Mouse (Mus musculus): ENCODE data around the gene Efcab10. TPM values are rescaled to one million over a fixed set of nuclear protein-coding genes. Genes with fewer than 3 reads are reported as not detected.

Gene Efcab10
- 0.48 and 1.0 TPM in 2 replicates for polyA plus RNA-seq (2016; fragmentation: Nextera tagmentation; extraction: Ambion mirVana)

DNA sequence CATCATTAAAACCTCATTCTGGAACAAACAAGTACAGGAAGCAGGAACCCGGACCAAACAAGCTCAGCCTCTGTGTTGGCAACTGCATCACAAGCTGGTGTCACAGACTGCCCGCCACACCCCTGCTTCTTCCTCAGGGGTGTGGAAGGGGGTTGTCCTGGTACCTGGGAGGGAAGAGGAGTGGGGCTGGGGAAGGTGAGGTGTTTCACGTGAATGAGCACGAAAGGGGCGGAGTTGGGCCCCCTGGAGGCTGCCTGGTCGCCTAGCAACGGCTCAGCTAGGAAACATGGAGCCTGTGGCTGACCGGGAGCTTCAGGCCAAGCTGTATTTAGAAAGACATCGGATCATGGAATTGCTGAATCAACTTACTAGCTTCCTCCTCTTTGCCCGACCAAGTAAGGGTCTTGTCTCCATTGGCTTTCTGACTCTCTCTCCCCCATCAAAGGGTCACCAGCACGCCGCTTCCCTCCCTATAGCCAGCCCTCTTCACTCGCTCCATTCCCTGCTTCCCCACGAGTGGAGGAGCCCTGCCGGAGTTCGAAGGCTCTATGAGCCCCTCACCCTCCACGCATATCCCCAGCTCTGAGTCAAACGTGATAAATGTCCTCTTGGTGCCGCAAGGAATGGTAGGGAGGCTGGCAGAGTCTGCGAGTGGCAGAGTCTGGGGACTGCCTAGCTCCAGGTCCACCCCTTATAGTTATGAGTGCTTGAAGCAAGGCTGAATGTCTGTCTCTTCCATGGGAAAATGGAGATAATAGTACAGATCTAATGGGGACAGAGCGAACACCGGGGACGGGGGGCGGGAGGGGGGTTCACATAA, at the start of gene Efcab10:
Gene Efcab10, plus strand, starts transcription at position 51 of the 820 bp plus-strand sequence.
- peak within 1 kb of the TSS; percentile 67 for H3K27ac ChIP-seq (replicated peaks)
- H3K4me1 ChIP-seq: peaks cover 10% of the 10 kb centered on the region
- no peaks in the 10 kb centered on the region for H3K27me3 ChIP-seq (replicated peaks; ENCODE audit: low read depth, poor library complexity, severe bottlenecking)
- no peaks in the 10 kb centered on the region for H3K36me3 ChIP-seq (replicated peaks)
- H3K9me3 ChIP-seq: no peaks in the 10 kb centered on the region
- H3K4me3 ChIP-seq: peak within 1 kb of the TSS; percentile 57
- peak; percentile 73 for DNase-seq (ENCODE audit: low spot score)
- 12% methylated on average over 24 of the region's 24 CpGs for WGBS

DNA sequence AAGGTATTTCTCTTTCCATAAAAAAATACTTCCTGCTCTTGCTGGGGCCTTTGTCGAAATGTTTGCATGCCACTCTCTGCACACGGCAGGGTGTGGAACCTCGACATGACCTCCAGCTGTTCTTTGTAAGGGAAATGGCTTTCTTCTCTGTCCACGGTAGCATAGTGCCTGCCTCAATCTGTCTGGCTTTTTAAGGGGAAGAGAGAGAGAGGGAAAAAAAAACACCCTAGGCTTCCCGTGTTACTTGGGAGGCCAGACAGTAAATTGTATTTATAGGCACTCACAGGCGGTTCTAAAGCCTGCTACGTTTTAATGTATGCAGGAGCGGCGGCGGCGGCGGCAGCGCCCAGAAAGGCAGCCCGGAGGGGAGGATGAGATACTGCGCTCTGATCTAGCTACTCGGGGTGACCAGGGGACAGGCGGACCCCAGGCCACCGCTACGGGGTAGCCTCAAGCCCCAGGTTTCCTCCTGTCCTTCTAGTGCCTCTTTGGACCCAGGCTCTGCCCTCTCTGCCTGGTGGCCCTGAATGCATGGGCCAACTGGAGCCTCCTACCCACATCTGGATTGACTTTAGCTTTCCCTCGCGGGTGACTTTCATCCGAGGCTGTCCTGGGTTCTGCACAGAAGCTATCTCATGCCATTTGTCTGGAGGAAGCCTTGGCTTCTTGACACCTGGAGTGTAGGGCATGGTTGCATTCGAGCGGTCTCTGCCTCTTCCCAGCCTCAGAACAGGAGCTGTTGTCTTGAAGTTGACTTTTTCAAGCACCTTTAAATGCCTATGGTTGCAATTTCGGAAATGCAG, 49.5 kb upstream of the Efcab10 start:
- Histone ChIP-seq H3K27me3 (replicated peaks; ENCODE audit: low read depth, poor library complexity, severe bottlenecking) (peaks cover 25% of the 10 kb centered on the region), H3K36me3 (replicated peaks) (peaks cover 8% of the 10 kb centered on the region; the same call in 1 of the 2 replicates), H3K4me1 (peaks cover 32% of the 10 kb centered on the region), H3K4me3 (peak overlapping the region; percentile 48), H3K27ac (replicated peaks) (peak overlapping the region; percentile 20; the same call in 1 of the 2 replicates), H3K9me3 (no peaks in the 10 kb centered on the region)
- WGBS: 6% methylated on average over 25 of the region's 25 CpGs
- peak; percentile 51 for DNase-seq (ENCODE audit: low spot score)

DNA sequence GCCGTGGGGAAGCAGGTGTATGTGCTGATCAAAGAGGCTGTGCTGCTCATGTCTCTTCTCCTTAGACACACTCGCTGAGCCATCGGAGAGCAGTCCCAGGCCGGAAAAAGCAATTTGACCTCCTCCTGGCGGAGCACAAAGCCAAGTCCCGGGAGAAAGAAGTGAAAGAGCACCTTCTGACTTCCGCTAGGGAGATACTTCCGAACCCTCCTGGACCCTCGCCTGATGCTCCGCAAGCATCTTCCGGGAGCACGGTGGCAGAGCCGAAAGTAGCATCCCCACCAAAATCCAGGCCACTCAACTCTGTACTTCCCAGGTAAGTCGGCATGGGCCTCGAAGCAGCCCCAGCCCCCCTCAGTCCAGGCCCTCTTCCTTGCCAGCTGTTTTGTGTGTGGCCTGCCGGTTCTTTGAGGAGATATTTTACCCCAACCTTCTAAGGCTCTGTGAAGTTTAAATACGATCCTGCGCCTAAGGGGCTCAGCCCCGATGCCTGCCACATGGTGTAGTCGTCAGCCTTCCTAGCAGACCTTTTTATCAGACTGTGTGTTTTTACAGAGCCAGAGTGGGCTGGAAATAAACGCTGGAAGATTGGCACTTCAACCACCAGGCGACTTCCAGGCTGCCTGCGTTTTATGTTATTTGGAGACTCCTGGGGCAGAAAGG, 48.8 kb upstream of the Efcab10 start:
- H3K9me3 ChIP-seq: no peaks in the 10 kb centered on the region
- peaks cover 10% of the 10 kb centered on the region; the same call in 1 of the 2 replicates for H3K36me3 ChIP-seq (replicated peaks)
- H3K4me1 ChIP-seq: peaks cover 32% of the 10 kb centered on the region
- peak overlapping the region; percentile 20; the same call in 1 of the 2 replicates for H3K27ac ChIP-seq (replicated peaks)
- peak overlapping the region; percentile 48 for H3K4me3 ChIP-seq
- 19% methylated on average over 23 of the region's 23 CpGs for WGBS
- peak; percentile 54 for DNase-seq (ENCODE audit: low spot score)
- peaks cover 25% of the 10 kb centered on the region for H3K27me3 ChIP-seq (replicated peaks; ENCODE audit: low read depth, poor library complexity, severe bottlenecking)

DNA sequence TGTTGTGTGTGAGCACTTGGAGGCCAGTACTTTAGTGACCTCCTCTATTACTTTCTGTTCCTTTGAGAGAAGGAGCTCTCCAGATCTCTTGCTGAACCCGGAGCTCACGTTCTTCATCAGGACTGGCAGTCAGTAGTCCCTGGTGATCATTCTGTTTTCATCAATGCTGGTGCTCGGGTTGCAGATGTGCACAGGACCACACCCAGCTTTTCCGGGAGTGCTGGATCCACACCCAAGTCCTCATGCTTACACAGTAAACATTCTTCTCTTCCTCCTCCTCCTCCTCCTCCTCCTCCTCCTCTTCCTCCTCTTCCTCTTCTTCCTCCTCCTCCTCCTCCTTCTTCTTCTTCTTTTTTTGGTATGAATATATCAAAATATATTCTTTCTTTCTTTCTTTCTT, 42.0 kb upstream of the Efcab10 start:
- no peaks in the 10 kb centered on the region for H3K4me1 ChIP-seq
- H3K27me3 ChIP-seq (replicated peaks; ENCODE audit: low read depth, poor library complexity, severe bottlenecking): no peaks in the 10 kb centered on the region
- no peak overlapping the region for H3K27ac ChIP-seq (replicated peaks)
- no peak for DNase-seq (ENCODE audit: low spot score)
- no peak overlapping the region for H3K4me3 ChIP-seq
- no peaks in the 10 kb centered on the region for H3K9me3 ChIP-seq
- peaks cover 17% of the 10 kb centered on the region for H3K36me3 ChIP-seq (replicated peaks)
- 74% methylated on average over 4 of the region's 4 CpGs for WGBS

DNA sequence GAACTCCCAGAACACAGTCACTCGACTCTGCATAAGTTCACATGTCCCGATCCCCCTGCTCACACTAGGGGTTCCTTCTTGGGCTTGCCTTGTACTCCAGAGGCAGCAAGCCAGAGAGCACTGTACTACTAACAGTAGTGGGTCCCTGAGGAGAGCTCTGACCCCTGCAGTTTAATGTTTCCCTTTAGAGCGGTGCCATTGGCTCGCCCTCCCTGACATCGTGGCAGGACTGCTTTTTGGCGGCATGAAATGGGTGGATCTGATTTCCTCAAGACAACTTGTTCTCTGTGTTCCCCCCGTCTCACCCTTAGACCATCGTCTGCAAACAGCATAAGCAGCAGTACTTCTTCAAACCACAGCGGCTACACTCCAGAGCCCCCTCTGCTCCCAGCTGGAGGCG, 36.3 kb upstream of the Efcab10 start:
- DNase-seq (ENCODE audit: low spot score): no peak
- Histone ChIP-seq H3K27me3 (replicated peaks; ENCODE audit: low read depth, poor library complexity, severe bottlenecking) (no peaks in the 10 kb centered on the region), H3K9me3 (no peaks in the 10 kb centered on the region), H3K4me3 (no peak overlapping the region), H3K27ac (replicated peaks) (no peak overlapping the region), H3K36me3 (replicated peaks) (peaks cover 15% of the 10 kb centered on the region; the same call in 1 of the 2 replicates), H3K4me1 (no peaks in the 10 kb centered on the region)
- WGBS: 85% methylated on average over 10 of the region's 10 CpGs

DNA sequence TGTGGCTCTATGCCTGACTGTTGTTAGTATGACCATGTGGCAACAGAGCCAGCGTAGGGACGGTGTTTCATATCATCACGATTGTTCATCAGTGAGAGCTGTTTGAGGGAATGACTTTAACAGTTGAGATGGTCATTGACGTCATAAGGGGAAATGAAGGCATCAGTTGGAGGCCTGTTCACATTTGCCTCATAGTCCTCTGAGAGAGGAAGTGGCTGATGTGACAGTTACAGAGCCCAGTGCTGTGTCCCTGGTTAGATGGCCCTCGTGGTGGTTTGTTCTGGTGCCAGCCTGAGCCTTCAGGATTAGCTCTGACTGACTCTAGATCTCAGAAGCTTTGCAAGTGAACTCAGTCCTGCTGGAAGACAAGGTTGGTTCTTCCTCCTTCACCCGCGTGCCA, 35.4 kb upstream of the Efcab10 start:
- H3K4me3 ChIP-seq: no peak overlapping the region

DNA sequence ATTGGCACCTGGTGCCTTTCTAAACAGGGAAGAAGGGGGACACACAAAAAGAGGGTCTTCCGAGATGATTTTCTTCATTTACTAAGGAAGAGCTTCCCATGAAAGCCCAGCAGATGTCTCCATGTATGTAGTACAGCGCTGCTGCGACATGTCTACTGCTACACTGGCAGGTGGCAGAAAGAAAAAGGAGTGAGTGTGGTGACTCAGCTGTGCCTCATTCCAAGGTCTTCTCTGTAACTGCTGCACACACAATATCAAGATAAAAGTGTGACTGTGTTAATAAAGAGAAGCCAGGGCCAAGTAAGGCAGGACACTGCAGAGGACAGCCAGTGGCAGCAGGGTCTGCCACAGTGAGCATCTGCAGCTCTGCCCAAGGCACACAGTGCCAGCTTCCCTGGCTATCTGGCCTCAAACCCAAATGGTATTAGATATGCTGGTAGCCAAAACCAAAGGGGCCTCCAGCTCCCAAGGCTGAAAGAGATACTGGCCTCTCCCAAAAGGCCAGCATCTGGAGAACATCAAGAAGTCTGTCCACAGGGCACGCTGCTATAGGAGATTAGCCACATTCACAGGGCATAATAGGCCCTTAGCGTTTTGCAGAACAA, 34.7 kb upstream of the Efcab10 start:
- no peak for DNase-seq (ENCODE audit: low spot score)
- no peak overlapping the region for H3K4me3 ChIP-seq
- no peak overlapping the region for H3K27ac ChIP-seq (replicated peaks)
- H3K36me3 ChIP-seq (replicated peaks): peaks cover 15% of the 10 kb centered on the region; the same call in 1 of the 2 replicates
- peaks cover 7% of the 10 kb centered on the region for H3K4me1 ChIP-seq
- no peaks in the 10 kb centered on the region for H3K27me3 ChIP-seq (replicated peaks; ENCODE audit: low read depth, poor library complexity, severe bottlenecking)
- 89% methylated on average over 5 of the region's 5 CpGs for WGBS
- no peaks in the 10 kb centered on the region for H3K9me3 ChIP-seq

More for the DNA sequence above, 35.4 kb upstream of the Efcab10 start:
- WGBS: 95% methylated on average over 7 of the region's 7 CpGs
- H3K4me1 ChIP-seq: peaks cover 7% of the 10 kb centered on the region
- no peaks in the 10 kb centered on the region for H3K27me3 ChIP-seq (replicated peaks; ENCODE audit: low read depth, poor library complexity, severe bottlenecking)
- H3K27ac ChIP-seq (replicated peaks): no peak overlapping the region
- H3K9me3 ChIP-seq: no peaks in the 10 kb centered on the region
- peaks cover 15% of the 10 kb centered on the region; the same call in 1 of the 2 replicates for H3K36me3 ChIP-seq (replicated peaks)
- no peak for DNase-seq (ENCODE audit: low spot score)

DNA sequence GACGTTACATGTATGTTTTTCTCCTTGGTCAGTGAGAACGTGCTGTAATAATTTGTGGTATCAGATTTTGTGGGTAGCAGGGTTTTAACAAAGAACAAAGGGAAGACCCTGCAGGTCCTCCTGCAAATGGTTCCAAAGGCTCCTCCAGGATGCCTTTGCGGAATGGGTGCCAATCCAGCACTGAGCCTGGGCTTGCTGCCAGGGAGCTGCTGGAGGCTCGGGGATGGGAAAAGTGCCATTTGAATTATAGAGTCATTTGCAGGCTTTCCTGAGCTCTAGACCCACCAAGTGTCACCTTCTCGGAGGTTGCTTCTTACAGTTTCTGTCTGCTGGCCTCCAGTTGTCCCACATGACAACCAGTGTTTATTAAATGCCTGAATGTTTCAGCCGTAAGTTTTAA, 33.9 kb upstream of the Efcab10 start:
- H3K36me3 ChIP-seq (replicated peaks): peaks cover 15% of the 10 kb centered on the region; the same call in 1 of the 2 replicates
- H3K4me1 ChIP-seq: peaks cover 7% of the 10 kb centered on the region
- H3K4me3 ChIP-seq: no peak overlapping the region
- 90% methylated on average over 6 of the region's 6 CpGs for WGBS
- DNase-seq (ENCODE audit: low spot score): no peak
- H3K27ac ChIP-seq (replicated peaks): no peak overlapping the region
- H3K27me3 ChIP-seq (replicated peaks; ENCODE audit: low read depth, poor library complexity, severe bottlenecking): no peaks in the 10 kb centered on the region
- H3K9me3 ChIP-seq: no peaks in the 10 kb centered on the region

DNA sequence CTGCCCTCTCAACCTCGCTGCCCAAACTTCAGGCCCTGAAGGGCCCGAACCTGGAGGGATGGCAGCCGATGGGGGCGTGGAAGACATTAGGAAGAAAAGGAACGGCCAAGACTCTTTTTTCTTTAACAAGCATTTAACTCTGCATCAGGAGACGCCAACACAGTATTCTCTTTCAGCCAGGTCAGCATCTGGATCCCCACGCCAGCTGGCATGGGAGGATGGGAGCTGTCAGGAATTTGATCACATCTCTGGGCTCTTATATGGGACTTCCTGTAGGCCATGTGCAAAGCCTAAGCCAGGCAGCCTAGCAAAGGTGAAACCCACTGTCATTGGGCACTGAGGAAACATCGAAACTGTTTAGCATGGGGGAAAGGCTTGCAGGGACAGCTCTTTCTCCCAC, 30.1 kb upstream of the Efcab10 start:
- 84% methylated on average over 8 of the region's 8 CpGs for WGBS
- peaks cover 7% of the 10 kb centered on the region for H3K4me1 ChIP-seq

DNA sequence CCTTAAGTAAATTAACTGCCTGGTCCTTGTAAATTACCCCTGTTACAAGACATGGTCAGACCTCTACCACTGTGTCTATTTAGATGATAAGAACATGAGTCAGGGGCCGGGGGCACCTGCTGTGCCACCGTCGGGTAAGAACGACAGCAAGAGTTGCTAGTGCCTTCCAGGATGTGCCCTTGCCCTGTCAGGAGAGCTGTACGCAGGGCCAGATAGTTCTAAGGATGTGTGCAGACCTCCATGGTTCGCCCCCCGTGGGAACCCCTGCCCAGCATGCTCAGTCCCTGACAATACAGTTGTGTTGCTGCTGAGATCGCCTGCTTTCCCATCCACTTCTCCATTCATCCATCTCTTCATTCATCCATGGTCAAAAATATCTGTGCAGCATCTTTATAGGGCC, 29.5 kb upstream of the Efcab10 start:
- Histone ChIP-seq H3K36me3 (replicated peaks) (peaks cover 15% of the 10 kb centered on the region), H3K27ac (replicated peaks) (no peak overlapping the region), H3K4me3 (no peak overlapping the region), H3K4me1 (peaks cover 7% of the 10 kb centered on the region), H3K9me3 (no peaks in the 10 kb centered on the region), H3K27me3 (replicated peaks; ENCODE audit: low read depth, poor library complexity, severe bottlenecking) (no peaks in the 10 kb centered on the region)
- WGBS: 89% methylated on average over 8 of the region's 8 CpGs
- DNase-seq (ENCODE audit: low spot score): no peak

More for the DNA sequence above, 30.1 kb upstream of the Efcab10 start:
- DNase-seq (ENCODE audit: low spot score): no peak
- Histone ChIP-seq H3K36me3 (replicated peaks) (peaks cover 19% of the 10 kb centered on the region), H3K4me3 (no peak overlapping the region), H3K27ac (replicated peaks) (no peak overlapping the region), H3K27me3 (replicated peaks; ENCODE audit: low read depth, poor library complexity, severe bottlenecking) (no peaks in the 10 kb centered on the region), H3K9me3 (no peaks in the 10 kb centered on the region)

DNA sequence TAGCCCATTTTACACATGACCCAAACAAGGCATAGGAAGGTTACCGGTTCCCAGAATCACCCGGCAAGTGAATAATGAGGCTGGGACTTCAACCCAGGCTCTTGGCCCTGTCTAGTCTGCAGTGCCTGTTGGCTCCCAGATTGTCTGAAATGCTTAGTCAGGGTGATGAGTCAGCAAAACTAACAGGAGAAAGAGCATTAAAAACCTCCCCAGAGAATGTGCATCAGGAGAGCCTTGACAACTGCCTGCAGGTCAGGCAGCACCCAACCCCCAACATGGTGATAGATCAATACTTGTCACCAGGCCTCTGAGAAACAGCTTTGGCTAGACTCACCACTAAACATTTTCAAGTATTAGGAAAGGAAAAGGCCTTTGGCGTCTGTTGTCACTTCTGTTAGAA, 25.1 kb upstream of the Efcab10 start:
- Histone ChIP-seq H3K4me1 (no peaks in the 10 kb centered on the region), H3K27ac (replicated peaks) (no peak overlapping the region), H3K9me3 (no peaks in the 10 kb centered on the region), H3K36me3 (replicated peaks) (peaks cover 11% of the 10 kb centered on the region), H3K4me3 (no peak overlapping the region), H3K27me3 (replicated peaks; ENCODE audit: low read depth, poor library complexity, severe bottlenecking) (no peaks in the 10 kb centered on the region)
- DNase-seq (ENCODE audit: low spot score): no peak
- WGBS: 94% methylated on average over 3 of the region's 3 CpGs

All from embryonic facial prominence, embryonic 10.5 days (tissue).